Mouse (Mus musculus) hindbrain, embryonic 10.5 days (tissue): ENCODE measurements around the gene Gm17469. TPM values are rescaled to one million over a fixed set of nuclear protein-coding genes. Genes with fewer than 3 reads are reported as not detected.
"Not testable (repeated sequence)": the region's sequence is repeated elsewhere in the genome, so short reads cannot be mapped to it uniquely, and the experiment has no call there.

Source experiments
- DNase-seq: peaks from one replicate; pipeline ENCODE4 v3.0.0-alpha.2; 2017; ENCODE audit warnings: low spot score
- H3K27ac ChIP-seq: fragments of 300-500 bp; sonication (generic); 2 replicates; pipeline ENCODE4 v1.5.1; 2016; ENCODE audit warnings: mild to moderate bottlenecking, moderate library complexity
- H3K27me3 ChIP-seq: fragments of 300-500 bp; sonication (generic); 2 replicates; pipeline ENCODE4 v1.6.1; 2016; ENCODE audit warnings: mild to moderate bottlenecking; ENCODE audit not compliant: poor library complexity, insufficient read depth, severe bottlenecking
- H3K36me3 ChIP-seq: fragments of 300-500 bp; sonication (generic); 2 replicates; pipeline ENCODE4 v1.6.1; 2016; ENCODE audit warnings: mild to moderate bottlenecking, moderate library complexity
- H3K4me1 ChIP-seq: fragments of 300-500 bp; sonication (generic); replicated peaks from 2 replicates; pipeline ENCODE4 v1.6.1; 2016; ENCODE audit warnings: mild to moderate bottlenecking
- H3K4me3 ChIP-seq: fragments of 300-500 bp; sonication (generic); 2 replicates; pipeline ENCODE4 v1.5.1; 2016; ENCODE audit warnings: mild to moderate bottlenecking, moderate library complexity
- H3K9me3 ChIP-seq: fragments of 300-500 bp; sonication (generic); 2 replicates; pipeline ENCODE4 v1.6.1; 2016; ENCODE audit warnings: mild to moderate bottlenecking, moderate library complexity
- WGBS: fragments of 180-500 bp; shearing (Covaris S2); methylation state at CpG from one replicate; pipeline ENCODE4 v1.1.7; 2016; 5-methylcytosine and 5-hydroxymethylcytosine counted together
- polyA plus RNA-seq: library from polyadenylated mRNA; unstranded; fragments of >200 nt; fragmentation: Nextera tagmentation; extraction: Ambion mirVana; gene quantifications from 2 replicates; pipeline ENCODE4 v1.2.1, GENCODE M21; 2016

Gene Gm17469
- not detected in 2 replicates for polyA plus RNA-seq

- not testable (repeated sequence) for H3K4me1 ChIP-seq, H3K36me3 ChIP-seq, H3K9me3 ChIP-seq, H3K4me3 ChIP-seq, DNase-seq, H3K27ac ChIP-seq, H3K27me3 ChIP-seq
- no CpG with 5 or more reads among the region's 4 CpGs for WGBS
These were observed at the start of gene Gm17469 for GRCm38 (mm10) chrX:124629593-124629992. Gm17469 (plus strand) TSS chrX:124629893.

Other genes starting within 250 kb of the Gm17469 start
- gene Gm17584, start 129.3 kb upstream of the Gm17469 start, polyA plus RNA-seq: not detected in 2 replicates